Mouse (Mus musculus) testis, adult 2 months (tissue): Measurements from ENCODE around the gene Stxbp1.

ENCODE experiments used
- CTCF ChIP-seq: fragments of 200-500 bp; IDR thresholded peaks from 2 replicates; pipeline ENCODE4 v1.5.1; 2012; ENCODE audit warnings: low read depth, mild to moderate bottlenecking, inconsistent platforms, low read length, moderate library complexity; ENCODE audit not compliant: control insufficient read depth, insufficient read depth, insufficient replicate concordance
- POLR2A ChIP-seq: fragments of 200-500 bp; IDR thresholded peaks from 2 replicates; pipeline ENCODE4 v1.6.1; 2012; ENCODE audit warnings: low read depth, mild to moderate bottlenecking, inconsistent platforms, low read length, moderate library complexity; ENCODE audit not compliant: control insufficient read depth

DNA sequence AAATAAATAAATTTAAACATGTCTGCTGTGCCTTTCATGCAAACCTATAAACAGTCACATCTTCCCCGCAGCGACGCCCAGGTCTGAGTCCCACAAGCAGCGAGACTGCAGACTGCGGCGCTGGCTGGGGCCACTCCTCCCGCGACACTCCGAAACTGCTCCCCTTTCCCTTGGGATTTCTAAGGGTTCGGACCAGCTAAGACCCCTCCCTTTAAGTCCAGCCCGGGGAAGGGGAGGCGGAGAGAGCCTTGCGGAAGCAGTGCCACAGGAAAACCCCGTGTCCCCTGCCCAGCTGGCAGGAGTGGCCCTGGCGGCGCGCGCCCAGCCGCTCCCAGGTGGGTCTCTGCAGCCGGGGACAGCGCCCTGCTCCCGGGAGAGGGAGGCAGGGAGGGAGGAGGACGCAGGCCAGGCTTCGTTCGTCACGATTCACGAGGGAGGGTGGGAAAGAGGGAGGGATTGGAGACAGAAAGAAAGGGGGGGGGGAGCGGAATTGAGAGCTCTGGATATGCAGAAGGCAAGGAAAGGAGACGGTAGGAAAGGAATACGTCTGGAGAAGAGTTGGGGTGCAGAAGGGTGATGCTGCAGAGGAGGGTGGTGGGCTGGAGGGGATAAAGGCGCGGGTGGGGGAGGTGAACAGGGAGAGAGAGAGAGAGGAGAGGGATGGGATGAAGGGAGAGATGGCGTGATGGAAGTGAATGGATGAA is 792 bp downstream of the Stxbp1 start:
- TF ChIP-seq POLR2A (no peak), CTCF (no peak)
